Mouse (Mus musculus) kidney, postnatal 25 days (tissue): ENCODE measurements around the gene Ctrl.
A peak's percentile ranks its signal among the peaks of the same experiment; 100 is the strongest.

Experiments
- DNase-seq, 2 experiments: peaks; one replicate each; pipeline ENCODE4 v3.0.0; 2021; ENCODE audit warnings: mixed read lengths in 2 of 2

Ctrl gene

DNA sequence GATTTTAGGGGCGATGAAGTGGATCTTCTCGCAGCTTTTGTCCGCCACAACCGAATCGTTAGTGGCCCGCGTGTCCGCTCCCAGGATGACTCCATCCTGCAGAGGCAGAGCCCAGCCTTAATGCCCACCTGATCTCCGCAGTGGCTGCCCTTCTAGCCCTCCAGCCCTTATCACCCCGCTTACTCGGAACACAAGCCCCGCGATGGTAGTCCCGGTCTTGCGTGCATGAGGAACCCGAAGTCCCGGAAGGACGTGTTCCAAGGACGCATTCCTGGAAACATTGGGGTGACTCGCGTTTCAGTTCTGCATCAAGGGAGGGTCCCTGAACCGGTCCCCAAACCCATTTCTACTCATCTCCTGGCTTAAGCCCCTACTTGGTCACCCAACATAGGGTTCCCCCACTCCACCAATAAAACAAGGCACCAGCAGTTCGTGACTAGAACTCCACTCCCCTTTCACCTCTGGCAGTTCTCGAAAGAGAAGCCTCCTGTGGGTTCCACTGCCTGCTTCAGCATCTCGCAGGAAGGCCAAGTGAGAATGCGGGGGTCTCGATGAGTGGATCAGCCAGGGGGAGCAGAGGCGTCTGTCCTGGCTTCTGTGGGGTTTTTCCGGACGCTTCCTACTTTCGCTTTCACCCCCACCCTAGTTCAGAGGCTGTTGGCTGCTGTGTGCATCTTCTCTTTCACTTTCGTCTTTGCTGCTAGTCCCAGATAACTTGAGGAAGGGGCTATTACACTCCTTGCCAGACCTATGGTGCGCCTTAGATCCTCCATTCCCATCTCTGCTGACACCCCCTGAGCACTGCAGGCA, 4.0 kb upstream of the Ctrl start:
- DNase-seq = peak; percentile 52 to 62

DNA sequence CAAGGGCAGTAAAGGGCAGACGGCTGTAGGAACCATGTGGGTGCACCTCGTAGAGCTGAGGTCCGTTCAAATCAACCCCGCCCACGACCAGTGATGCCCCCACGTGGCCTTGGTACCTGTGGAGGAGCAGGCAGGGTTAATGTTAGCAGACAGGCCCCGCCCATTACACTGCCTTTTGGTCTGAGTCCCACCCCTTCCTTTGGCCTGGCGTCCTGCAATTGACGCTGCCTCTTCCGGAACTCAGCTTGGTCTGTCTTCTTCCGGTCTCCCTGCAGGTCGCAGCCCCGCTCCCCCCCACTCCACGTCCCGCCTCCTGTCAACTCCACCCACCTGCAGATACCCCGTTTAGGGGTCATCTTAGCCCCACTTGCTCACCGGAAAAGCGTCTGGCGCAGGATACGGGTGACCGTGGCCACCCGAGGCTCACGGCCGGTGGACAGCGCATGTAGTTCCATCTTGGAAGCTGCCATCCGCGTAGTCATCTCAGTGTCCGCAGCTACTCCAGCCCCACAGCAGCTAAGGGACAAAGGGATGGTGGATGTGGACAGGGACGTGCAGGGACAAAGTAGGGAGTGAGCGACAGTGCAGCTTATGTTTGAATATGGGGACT, 3.3 kb upstream of the Ctrl start:
- peak; percentile 96 to 97 for DNase-seq

- no peak for DNase-seq
Measured at GRCm38 (mm10) chr8:105935863-105936603, 2.4 kb upstream of the Ctrl start.

DNA sequence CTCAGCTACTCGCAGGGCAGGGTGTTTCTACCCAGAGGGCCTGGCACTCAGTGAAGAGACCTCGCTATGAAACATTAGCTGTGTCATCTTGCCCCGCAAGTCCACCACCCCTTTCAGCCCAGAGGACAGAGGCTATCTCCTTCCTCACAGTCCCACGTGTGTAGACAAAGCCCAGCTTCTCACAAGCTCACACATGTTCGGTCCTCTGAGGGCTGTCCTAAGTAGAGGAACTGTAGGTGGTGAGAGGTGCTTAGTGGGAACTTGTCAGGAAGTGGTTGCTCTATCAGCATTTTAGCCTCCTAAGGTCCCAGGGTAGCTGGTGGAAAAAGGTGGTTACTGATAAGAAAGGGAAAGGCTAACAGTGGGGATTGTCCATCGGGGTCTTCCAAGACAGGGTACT, 1.4 kb upstream of the Ctrl start:
- DNase-seq = no peak

GRCm38 (mm10) chr8:105932525-105932924, 1.1 kb downstream of the Ctrl start:
- no peak for DNase-seq

DNA sequence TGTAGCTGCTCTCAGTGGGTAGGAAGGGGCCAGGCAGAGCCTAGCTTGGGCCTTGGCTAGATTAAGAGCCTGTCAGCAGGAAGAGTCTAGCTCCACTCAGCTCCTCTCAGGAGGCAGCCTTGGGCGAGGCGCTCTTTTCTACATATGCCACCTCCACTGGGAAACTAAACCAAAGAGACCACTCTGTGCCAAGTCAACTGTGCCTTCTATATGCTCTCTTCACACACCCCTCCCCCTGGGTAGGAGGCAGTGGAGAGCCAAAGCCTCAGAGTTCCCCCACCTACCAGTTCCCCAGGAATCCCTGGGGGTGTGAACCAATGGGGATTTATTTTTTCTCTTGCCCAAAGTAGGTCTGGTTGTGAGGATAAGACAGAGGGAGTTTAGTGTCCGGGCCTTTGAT, 2.4 kb downstream of the Ctrl start:
- no peak for DNase-seq

DNA sequence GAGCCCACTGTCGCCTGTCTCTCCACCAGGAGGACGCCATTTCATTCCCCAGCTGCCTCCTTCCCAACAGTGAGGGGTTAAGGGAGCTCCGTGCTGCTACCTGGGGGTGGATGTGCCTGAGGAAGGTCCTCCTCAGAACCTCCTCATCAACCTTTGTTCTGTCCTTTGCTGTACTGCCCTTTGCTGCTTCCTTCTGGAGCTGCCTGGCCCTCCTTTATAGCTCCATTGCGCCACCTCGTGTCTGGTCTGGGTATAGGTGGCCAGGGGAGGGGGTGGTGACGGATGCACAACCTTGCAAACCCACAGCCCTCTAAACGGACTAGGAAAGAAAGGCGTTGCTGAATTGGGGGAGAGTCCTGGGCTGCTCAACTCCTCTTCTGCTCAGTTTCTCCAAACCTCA, 3.1 kb downstream of the Ctrl start:
- DNase-seq = peak; percentile 79 to 85

DNA sequence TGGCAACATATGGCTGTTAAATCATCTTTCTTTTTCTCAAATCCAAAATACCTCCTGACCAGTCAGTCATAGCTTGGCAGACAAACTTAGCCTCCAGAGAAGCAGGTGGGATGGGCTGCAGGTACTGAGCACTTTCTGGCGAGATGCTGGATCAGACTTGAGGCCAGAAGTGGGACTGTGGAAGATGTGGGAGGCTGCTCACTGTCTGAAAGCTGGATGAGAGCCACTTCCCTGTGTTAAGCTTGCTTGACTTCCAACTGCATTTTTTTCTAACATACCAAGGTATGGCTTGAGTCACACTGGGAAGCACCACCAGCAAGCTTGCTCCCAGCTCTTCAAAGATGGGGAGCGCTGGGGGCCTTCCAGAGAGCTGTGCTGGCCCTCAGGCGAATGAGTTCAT, 8.5 kb downstream of the Ctrl start:
- no peak for DNase-seq

GRCm38 (mm10) chr8:105919390-105919789, 14.3 kb downstream of the Ctrl start:
- no peak for DNase-seq

DNA sequence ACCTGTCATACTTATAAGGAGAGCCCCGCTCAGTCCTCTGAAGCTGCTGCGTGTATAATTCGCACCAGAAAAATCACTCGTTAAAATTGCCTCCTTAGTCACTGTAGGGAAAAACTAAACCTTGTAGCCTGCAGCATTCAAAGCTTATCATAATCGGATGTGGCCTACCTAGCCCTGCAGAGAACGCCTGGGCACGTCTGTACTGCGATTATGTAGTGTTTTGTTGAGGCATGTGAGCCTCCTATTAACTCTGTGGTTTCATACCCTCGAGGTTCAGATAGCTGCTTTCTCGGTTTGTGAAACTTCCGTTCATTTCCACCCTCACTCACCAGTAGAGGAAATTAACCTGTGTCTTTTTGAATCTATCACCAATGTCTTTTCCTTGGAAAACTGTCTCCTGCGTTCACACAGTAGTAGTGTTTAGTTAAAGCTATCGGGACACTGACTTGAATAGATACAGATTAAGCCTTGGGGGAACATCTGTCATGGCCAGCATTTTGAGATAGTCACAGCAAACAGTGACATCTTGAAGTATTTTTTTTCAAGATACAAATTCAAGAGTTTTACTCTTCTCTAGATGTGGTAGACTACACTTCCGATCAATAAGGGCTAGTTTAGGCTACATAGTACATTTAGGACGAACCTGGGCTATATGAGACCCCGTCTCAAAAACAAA, 32.6 kb downstream of the Ctrl start:
- DNase-seq = no peak

DNA sequence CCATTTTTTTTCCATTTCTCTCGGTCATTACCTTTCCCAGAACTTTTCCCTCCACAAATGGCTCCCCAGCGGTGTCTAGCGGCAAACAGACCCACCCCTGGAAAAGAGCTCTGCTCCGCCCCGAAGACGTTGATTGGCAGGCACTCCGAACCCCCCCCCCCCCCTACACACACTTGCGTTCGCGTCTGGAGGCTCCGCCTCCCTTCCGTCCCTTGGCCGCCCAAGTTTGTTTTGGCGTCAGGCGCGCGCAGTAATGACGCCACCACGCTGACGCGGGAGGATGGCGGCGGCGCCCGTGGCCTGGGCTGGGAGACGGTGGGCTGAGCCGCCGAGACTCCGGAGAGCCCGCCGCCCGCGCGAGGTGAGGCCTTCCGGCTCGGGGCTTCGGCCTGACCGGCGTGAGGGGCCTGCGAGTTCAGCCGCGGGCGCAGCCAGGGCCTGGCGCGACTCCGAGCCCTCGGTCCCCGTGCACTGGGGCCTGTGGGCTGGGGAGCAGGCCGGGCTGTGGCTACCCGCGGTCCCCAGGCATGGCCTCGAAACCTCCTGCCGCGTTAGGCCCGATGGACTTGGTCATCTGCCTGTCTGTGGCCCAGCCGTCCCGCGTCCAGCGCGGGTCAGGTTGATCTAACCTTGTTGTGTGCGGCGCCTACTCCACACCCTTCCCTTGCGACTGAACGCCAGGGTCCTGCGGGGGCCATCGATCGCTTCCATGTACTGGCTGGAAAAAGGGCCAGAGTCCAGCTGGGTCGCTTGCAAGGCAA, 33.3 kb downstream of the Ctrl start, which contains the start of gene Pskh1:
Gene Pskh1, plus strand, starts transcription at position 262 of the 761 bp plus-strand sequence.
- DNase-seq = peak; percentile 93 to 96

GRCm38 (mm10) chr8:105897801-105898480, 35.7 kb downstream of the Ctrl start:
- DNase-seq = no peak

DNA sequence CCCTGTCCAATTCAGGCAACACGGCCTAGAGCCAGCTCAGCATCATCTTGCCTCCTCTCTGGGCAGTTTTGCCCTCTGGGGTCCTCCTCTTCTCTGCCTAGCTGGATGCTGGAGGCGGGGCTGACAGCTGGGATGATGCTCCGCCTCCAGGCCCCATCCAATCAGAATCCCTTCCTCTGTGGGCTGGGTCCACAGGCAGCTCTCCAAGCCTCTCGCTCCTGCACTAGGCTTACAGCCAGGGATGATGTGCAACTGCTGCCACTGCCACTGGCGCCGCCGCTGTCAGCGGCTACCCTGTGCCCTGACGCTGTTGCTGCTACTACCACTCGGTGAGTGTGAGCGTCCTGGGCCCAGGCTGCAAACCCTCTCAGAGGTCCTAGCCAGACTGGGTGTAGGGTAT, 40.3 kb downstream of the Ctrl start, which contains the start of gene Nrn1l:
Gene Nrn1l, plus strand, starts transcription at position 229 of the 400 bp plus-strand sequence.
- DNase-seq = peak; percentile 79 to 90

DNA sequence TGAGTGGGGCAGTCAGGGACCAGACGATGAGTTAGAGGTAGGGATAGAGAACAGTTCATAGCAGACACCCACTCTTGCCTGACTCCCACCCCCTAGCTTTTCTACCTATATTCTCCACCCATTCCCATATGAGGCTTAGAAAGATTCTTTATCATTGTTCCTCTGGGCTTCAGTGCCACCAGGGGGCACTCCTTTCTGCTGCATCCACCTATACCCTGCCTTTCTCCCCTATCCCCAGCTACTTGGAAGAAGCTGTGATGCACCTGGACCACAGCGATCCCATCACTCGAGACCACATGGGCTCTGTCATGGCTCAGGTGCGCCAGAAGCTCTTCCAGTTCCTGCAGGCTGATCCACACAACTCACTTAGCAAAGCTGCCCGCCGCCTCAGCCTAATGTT, 41.2 kb downstream of the Ctrl start:
- DNase-seq = peak in 1 of 2 experiments; percentile 52

DNA sequence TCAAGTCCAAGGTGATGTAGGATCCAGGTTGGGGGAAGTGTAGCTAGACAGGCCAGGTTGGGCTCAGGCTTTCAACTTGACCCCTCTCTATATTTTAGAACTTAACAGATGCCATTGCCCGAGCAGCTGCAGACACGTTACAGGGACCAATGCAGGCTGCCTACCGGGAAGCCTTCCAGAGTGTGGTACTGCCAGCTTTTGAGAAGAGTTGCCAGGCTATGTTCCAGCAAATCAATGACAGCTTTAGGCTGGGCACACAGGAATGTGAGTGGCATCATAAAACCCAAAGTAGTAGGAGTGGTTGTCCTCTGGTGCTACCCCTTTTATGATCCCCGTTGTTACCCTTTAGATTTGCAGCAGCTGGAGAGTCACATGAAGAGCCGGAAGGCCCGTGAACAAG, 42.8 kb downstream of the Ctrl start:
- no peak for DNase-seq

DNA sequence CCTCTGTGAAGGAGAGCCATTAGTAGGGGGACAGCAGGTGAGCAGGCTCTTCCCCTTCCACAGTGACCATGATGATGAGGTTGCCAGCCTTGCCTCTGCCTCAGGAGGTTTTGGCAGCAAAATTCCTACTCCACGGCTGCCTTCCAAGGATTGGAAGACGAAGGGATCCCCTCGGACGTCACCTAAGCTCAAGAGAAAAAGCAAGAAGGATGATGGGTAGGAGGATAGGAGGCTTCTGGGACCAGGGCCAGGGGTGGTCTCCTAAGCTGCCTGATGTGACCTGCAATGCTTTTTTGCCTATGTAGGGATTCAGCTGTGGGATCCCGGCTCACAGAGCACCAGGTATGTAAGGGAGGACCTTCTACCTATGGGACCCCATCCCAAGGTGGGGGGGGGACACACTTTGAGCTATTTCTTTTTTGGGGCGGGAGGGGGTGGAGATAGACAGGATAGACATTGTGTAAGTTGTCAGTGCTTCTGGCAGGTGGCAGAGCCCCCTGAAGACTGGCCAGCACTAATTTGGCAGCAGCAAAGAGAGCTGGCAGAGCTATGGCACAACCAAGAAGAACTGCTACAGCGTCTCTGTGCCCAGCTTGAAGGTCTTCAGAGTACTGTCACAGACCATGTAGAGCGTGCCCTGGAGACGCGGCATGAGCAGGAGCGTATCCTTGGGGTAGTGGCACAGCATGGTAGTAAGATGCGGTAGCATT, 43.8 kb downstream of the Ctrl start:
- no peak for DNase-seq
